Mouse (Mus musculus) left cerebral cortex, adult 9 months (tissue): ENCODE measurements around the gene Mcts2.

Source experiments
- DNase-seq, 2 experiments: peaks; one replicate each; pipeline ENCODE4 v3.0.0; 2022; ENCODE audit warnings: low spot score in 2 of 2

The Mcts2 gene

DNA sequence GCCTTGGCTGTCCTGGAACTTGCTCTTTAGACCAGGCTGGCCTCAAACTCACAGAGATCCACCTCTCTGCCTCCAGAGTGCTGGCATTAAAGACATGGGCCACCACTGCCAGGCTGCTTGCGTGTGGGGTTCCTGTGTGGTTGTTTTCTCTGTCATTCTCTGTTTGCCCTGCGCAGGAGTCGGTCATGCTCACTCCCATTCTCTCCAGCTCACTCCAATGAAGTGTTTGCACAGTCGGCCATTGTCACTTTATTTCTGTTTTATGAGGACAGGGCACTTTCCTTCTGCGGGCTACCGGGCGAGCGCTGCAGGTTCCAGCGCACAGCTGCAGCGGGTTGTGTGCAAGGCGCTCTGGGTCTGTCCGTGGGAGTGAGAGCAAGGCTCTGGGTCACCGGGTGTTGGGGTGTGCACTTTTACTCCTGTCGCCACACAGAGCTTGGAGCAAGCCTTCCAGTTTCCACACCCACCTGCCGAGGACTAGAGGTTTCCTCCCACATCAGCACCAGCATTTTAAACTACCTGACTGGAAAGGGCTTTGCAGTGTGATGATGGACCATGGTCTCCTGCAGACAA is 38.4 kb downstream of the Mcts2 start:
- DNase-seq = no peak

DNA sequence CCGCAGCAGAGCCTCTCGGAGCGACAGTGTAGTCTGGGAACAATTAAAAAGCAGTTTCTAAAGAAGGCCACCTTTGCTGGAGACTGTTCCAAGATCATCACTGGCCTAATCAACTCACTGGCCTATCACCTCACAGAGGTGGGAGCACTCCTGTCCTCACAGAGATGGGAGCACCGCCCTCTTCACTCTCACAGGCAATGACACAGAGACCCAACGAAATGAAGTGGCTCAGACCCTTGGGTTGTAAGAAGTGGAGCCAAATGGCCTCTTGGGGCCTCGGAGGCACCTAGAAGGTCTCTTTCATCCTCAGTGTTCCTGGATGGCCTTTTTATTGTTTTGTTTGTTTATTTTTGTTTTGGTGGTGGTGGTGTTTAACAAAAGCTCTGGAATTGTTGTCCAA is 39.4 kb downstream of the Mcts2 start:
- no peak for DNase-seq

- DNase-seq = no peak
Observed at GRCm38 (mm10) chr2:152726751-152727335, 40.0 kb downstream of the Mcts2 start.

DNA sequence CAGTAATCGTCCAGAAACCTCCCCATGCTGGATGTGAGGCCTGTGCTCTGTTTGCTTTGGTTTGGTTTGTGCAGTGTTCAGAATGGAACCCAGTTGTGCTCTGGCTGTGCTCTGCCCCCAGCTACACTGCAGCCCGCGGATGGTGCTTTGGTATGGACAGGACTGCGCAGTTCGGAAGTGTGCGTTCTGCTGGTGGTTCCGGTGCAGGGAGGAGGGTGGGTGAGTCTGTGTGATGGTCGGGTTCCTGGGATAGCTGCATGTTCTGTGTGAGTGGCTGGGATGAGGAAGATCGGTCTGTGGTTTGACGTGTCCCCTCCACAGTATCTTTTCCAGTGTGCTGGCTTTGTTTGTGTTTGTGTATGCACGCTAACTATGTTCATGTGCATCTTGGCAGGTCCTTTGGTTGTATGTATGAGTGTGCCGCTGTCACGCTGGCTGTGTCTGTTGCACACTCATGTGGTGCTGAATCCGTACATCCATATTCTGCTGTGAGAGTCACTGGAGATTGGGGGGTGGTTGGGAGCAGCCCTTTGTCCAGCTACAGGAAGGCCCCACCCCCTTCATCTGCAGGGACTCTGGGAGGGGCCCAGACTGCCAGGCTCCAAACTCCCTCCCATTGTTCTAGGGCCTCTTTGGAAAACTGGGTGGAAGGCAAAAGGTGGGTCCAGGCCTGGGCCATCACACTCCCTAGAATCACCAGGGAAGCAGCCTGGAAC is 41.1 kb downstream of the Mcts2 start:
- no peak for DNase-seq

GRCm38 (mm10) chr2:152728594-152728993 is 41.8 kb downstream of the Mcts2 start:
- DNase-seq = no peak

GRCm38 (mm10) chr2:152729013-152729635 is 42.3 kb downstream of the Mcts2 start:
- DNase-seq = no peak

- no peak for DNase-seq
Observed at GRCm38 (mm10) chr2:152729636-152730020, 42.8 kb downstream of the Mcts2 start.

DNA sequence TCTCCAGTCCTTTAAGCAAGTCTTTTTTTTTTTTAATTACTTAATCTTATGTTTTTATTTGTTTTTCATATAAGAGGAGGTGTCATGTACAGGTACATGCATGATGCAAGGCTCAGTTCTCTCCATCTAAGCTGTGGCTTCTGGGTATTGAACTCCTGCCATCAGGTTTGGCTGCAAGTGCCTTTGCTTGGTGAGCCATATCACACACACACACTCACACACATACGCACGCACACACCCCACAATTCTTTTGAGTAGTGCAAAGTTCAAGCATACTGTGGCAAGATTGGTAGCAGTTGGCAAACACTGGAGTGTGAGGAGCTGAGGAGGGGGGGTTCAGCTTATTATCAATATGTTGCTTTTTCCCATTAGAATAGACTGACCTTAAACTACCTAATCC is 46.4 kb downstream of the Mcts2 start:
- no peak for DNase-seq

DNA sequence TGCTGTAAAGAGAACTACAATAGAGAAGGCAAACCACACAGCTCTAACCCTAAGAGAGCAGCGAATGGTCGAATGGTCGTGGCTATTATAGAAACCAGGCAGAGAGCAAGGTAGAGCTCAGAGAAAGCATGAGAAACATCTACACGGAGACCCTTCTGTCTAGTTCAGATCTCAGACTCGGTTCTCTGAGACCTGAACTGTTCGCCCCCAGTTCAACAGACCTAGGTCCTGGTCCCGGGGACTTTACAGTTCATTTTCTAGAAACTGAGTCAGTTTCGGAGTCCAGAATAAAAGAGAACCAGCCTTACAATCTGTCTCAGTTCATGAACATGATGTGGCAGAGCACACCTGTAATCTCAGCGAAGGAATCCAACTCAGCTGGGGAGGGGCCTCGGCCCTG is 47.7 kb downstream of the Mcts2 start:
- no peak for DNase-seq

DNA sequence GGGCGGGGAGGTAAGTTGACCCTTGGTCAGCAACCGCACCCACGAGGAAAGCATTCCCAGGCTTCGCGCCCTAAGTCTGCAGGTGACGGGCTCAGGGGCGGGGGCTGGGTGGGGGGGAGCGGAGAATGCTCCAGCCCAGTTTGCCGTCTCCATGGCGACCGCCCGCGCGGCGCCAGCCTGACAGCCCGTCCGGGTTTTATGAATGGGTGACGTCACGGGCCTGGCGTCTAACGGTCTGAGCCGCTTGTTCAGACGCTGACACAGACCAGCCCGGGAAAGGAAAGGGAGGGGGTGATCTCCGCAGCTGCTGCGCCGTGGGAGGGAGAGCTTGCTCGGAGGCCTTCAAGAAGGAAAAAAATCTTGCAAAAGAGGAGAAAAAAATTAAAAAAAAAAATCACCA is 48.1 kb downstream of the Mcts2 start:
- DNase-seq = peak; percentile 81 to 93

DNA sequence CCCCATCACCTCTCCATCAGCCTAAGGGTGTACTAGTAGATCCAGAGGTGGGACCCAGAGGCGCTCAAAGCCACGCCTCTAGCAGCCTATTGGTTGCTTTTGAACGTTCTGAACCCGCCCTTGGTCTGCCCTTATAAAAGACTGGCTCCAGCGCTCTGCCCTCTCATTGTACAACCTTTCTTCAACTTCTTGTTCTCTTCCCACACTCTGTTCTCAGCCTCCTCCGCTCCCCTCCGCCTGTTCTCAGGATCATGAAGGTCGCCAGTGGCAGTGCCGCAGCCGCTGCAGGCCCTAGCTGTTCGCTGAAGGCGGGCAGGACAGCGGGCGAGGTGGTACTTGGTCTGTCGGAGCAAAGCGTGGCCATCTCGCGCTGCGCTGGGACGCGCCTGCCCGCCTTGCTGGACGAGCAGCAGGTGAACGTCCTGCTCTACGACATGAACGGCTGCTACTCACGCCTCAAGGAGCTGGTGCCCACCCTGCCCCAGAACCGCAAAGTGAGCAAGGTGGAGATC is 49.3 kb downstream of the Mcts2 start, which contains the start of gene Id1:
TSS of gene Id1 (plus strand) at position 162 of the 512 bp plus-strand sequence.
- DNase-seq = peak in 1 of 2 experiments; percentile 53

GRCm38 (mm10) chr2:152736748-152737147 is 49.9 kb downstream of the Mcts2 start:
- DNase-seq = no peak
